Mouse (Mus musculus) liver, embryonic 15.5 days (tissue): Measurements from ENCODE around the gene Pacrg. TPM values are rescaled to one million over a fixed set of nuclear protein-coding genes. Genes with fewer than 3 reads are reported as not detected.

Source experiments
- ATAC-seq: fragments of 200-750 bp; cut with Nextera tagmentation; 2 replicates; pipeline ENCODE4 v1.8.0; 2017; ENCODE audit warnings: moderate number of reproducible peaks, mild to moderate bottlenecking, moderate library complexity; ENCODE audit not compliant: insufficient read depth
- H3K27ac ChIP-seq: fragments of 300-500 bp; sonication (generic); replicated peaks from 2 replicates; pipeline ENCODE4 v1.5.1; 2015; ENCODE audit warnings: mild to moderate bottlenecking, inconsistent platforms
- H3K27me3 ChIP-seq: fragments of 300-500 bp; sonication (generic); 2 replicates; pipeline ENCODE4 v1.6.1; 2015; ENCODE audit warnings: mild to moderate bottlenecking, inconsistent platforms
- H3K36me3 ChIP-seq: fragments of 300-500 bp; sonication (generic); replicated peaks from 2 replicates; pipeline ENCODE4 v1.6.1; 2015; ENCODE audit warnings: moderate library complexity, mild to moderate bottlenecking, inconsistent platforms
- H3K4me1 ChIP-seq: fragments of 300-500 bp; sonication (generic); replicated peaks from 2 replicates; pipeline ENCODE4 v1.6.1; 2015; ENCODE audit warnings: inconsistent platforms
- H3K4me2 ChIP-seq: fragments of 300-500 bp; sonication (generic); 2 replicates; pipeline ENCODE4 v1.6.1; 2015; ENCODE audit warnings: moderate library complexity, mild to moderate bottlenecking, inconsistent platforms
- H3K4me3 ChIP-seq: fragments of 300-500 bp; sonication (generic); replicated peaks from 2 replicates; pipeline ENCODE4 v1.5.1; 2015; ENCODE audit warnings: mild to moderate bottlenecking, inconsistent platforms
- H3K9ac ChIP-seq: fragments of 300-500 bp; sonication (generic); 2 replicates; pipeline ENCODE4 v1.6.1; 2015; ENCODE audit warnings: moderate library complexity, mild to moderate bottlenecking, inconsistent platforms
- H3K9me3 ChIP-seq: fragments of 300-500 bp; sonication (generic); replicated peaks from 2 replicates; pipeline ENCODE4 v1.6.1; 2016; ENCODE audit warnings: inconsistent platforms
- WGBS: fragments of 180-500 bp; shearing (Covaris S2); methylation state at CpG from one replicate; pipeline ENCODE4 v1.1.7; 2015; ENCODE audit warnings: mixed read lengths; ENCODE audit not compliant: insufficient replicate concordance; 5-methylcytosine and 5-hydroxymethylcytosine counted together
- polyA plus RNA-seq: library from polyadenylated mRNA; unstranded; fragments of >200 nt; fragmentation: Nextera tagmentation; extraction: Ambion mirVana; gene quantifications from 2 replicates; pipeline ENCODE4 v1.2.1, GENCODE M21; 2015

Gene Pacrg
- polyA plus RNA-seq, 1 experiment from 2014 or later: not detected

DNA sequence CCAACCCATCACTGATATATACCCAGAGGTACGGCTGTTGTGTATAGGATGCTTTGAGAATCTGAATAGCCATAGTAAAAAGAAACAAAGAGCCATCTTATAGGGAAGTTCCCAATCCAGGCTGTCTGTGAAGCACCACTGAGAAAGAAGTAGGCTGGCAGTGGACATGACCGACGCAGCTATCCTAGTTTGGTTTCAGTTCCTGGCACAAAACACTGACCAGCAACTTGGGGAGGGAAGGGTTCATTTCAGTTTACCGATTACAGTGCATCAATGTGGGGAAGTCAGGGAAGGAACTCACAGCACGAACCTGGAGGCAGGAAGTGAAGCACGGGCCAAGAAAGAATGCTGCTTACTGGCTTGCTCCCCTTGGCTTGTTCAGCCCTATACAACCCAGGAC lies 456.7 kb downstream of the Pacrg start:
- 59% methylated on average over 6 of the region's 6 CpGs for WGBS
- H3K36me3 ChIP-seq: no peaks in the 10 kb centered on the region
- ATAC-seq: no peak

DNA sequence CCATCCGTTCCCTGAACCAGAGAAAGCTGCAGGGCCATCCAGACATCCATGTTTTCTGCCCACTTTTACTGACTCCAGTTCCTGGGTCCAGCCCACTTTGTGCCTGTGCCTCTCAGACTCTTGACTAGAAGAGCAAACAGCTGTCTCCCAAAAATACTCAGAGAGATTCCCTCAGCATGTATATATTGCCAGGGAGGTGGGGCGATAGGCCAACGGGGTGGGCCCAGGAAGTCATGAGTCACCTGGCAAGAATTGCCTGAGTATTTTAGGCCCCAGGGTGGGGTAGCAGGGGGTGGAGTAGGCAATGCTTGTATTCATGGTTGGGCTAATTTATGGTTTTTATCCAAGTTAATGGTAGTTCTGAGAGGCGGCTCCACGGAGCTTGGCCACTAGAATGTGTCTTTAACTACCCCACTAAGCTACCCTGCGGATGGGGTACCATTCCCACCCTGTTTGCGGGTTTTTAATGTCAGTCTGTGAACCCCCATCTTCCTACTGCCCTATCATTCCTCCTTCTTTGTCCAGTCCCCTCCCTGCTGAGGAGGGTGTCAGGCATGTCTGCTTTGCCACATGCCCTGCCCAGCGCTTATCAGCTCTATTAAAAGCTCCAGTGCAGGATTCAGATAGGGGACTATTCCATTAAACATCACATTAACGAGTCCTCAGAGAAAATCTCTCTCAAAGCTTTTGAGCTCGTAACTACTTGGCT lies 461.5 kb downstream of the Pacrg start:
- H3K4me2 ChIP-seq: no peak overlapping the region
- WGBS: 58% methylated on average over 10 of the region's 10 CpGs
- H3K4me1 ChIP-seq: no peaks in the 10 kb centered on the region
- no peak overlapping the region for H3K4me3 ChIP-seq
- H3K9ac ChIP-seq: no peak overlapping the region
- no peak overlapping the region for H3K27ac ChIP-seq
- H3K27me3 ChIP-seq: no peaks in the 10 kb centered on the region
- no peaks in the 10 kb centered on the region for H3K9me3 ChIP-seq
- ATAC-seq: no peak
- H3K36me3 ChIP-seq: no peaks in the 10 kb centered on the region

More for the DNA sequence above, 456.7 kb downstream of the Pacrg start:
- Histone ChIP-seq H3K4me3 (no peak overlapping the region), H3K27ac (no peak overlapping the region), H3K9ac (no peak overlapping the region), H3K4me2 (no peak overlapping the region), H3K27me3 (no peaks in the 10 kb centered on the region), H3K9me3 (no peaks in the 10 kb centered on the region), H3K4me1 (no peaks in the 10 kb centered on the region)

DNA sequence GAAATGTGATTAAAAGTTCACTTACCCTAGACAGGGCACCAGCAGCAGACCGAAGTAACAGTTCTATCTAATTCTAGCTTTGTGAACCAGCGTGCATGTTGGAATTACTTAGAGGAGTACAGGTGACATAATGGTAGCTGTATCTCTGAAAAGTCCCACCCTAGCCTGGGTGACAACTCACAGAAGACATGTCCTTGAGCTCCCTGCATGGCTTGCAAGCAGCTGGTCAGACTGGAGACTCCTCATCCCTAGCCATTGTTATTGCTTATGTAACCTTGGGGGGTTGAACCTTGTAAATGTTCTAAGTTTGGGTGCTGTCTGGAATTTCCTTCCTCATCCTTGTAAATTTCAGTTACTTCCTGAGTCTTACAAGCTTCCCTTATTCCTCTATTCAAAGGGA lies 462.5 kb downstream of the Pacrg start:
- H3K4me3 ChIP-seq: no peak overlapping the region
- no peak overlapping the region for H3K27ac ChIP-seq
- WGBS: 66% methylated on average over 2 of the region's 2 CpGs
- no peaks in the 10 kb centered on the region for H3K9me3 ChIP-seq
- no peak overlapping the region for H3K4me2 ChIP-seq
- no peaks in the 10 kb centered on the region for H3K36me3 ChIP-seq
- no peaks in the 10 kb centered on the region for H3K27me3 ChIP-seq
- no peak overlapping the region for H3K9ac ChIP-seq
- H3K4me1 ChIP-seq: no peaks in the 10 kb centered on the region
- ATAC-seq: no peak

- no peak overlapping the region for H3K4me2 ChIP-seq
- no peaks in the 10 kb centered on the region; the same call in 1 of the 2 replicates for H3K4me1 ChIP-seq
- WGBS: 51% methylated on average over 7 of the region's 7 CpGs
- H3K4me3 ChIP-seq: no peak overlapping the region
- no peaks in the 10 kb centered on the region for H3K27me3 ChIP-seq
- no peak overlapping the region for H3K27ac ChIP-seq
- no peak overlapping the region for H3K9ac ChIP-seq
- no peaks in the 10 kb centered on the region for H3K36me3 ChIP-seq
- no peaks in the 10 kb centered on the region for H3K9me3 ChIP-seq
- ATAC-seq: no peak
These were observed 465.8 kb downstream of the Pacrg start for GRCm38 (mm10) chr17:10374316-10374715.

DNA sequence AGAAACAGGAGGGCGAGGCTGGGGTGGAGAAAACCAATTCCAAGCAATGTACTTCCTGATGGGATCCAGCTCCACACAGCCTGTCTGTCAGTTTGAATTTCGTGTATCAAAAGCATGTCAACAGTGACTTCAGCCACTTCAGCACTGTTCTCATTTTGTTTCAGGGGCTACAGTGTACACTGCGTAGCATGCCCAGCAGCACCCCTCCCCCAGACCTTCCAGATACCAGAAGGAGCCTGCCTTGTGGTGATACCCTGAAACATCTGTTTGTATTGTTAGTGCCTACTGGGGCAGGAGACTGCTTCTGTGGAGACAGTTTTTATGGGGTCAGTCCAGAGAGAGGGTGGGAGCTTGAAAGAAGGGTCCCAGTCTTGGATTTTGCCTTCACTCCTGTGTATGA lies 466.4 kb downstream of the Pacrg start:
- no peak overlapping the region for H3K27ac ChIP-seq
- H3K4me2 ChIP-seq: no peak overlapping the region
- H3K9ac ChIP-seq: no peak overlapping the region
- no peak for ATAC-seq
- no peaks in the 10 kb centered on the region; the same call in 1 of the 2 replicates for H3K4me1 ChIP-seq
- no peaks in the 10 kb centered on the region for H3K9me3 ChIP-seq
- no peaks in the 10 kb centered on the region for H3K36me3 ChIP-seq
- WGBS: 43% methylated on average over 3 of the region's 3 CpGs
- H3K4me3 ChIP-seq: no peak overlapping the region
- H3K27me3 ChIP-seq: no peaks in the 10 kb centered on the region

DNA sequence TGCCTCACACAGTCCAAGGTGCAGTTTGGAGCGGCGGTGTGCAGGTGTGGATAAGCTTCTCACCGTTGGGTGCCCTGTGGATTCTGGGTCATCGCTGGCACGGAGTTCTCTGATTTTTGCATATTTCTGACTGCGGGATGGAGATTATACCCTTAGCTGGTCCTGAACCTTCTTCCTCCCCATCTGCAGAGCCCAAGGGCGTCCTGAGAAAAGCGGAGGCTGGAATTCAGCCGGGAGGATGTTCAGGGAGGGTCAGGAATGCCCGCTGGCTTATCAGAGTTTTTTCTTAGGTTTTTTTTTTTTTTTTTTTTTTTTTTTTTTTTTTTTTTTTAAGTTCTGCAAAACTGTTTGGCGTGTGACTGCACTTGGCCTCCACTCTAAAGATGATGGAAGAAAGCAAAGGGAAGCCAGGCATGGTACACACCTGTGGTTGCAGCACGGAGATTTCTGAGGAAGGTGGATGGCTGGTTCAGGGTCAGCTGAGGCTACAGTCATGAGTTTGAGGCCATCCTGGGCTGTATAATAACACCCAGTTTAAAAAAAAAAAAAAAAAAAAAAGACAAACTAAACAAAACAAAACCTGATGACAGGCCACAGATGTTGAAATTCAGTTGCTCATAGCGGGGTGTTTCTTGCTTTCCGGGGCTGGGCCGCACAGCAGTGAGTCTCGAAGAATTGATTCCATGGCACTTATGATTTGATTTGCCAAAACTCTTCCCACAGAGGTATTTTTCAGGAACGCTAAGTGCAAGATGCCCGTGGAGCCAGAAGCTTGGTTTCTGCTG lies 467.9 kb downstream of the Pacrg start:
- 56% methylated on average over 18 of the region's 18 CpGs for WGBS
- H3K9me3 ChIP-seq: no peaks in the 10 kb centered on the region
- H3K9ac ChIP-seq: no peak overlapping the region

GRCm38 (mm10) chr17:10371472-10371871 lies 468.6 kb downstream of the Pacrg start:
- H3K4me3 ChIP-seq: no peak overlapping the region
- no peak overlapping the region for H3K4me2 ChIP-seq
- H3K27ac ChIP-seq: no peak overlapping the region
- no peaks in the 10 kb centered on the region for H3K27me3 ChIP-seq
- H3K9ac ChIP-seq: no peak overlapping the region
- no peaks in the 10 kb centered on the region for H3K36me3 ChIP-seq
- H3K4me1 ChIP-seq: no peaks in the 10 kb centered on the region; the same call in 1 of the 2 replicates
- no peak for ATAC-seq
- no peaks in the 10 kb centered on the region for H3K9me3 ChIP-seq
- WGBS: 44% methylated on average over 8 of the region's 8 CpGs

More for the DNA sequence above, 467.9 kb downstream of the Pacrg start:
- H3K4me3 ChIP-seq: no peak overlapping the region
- no peak overlapping the region for H3K4me2 ChIP-seq
- no peak for ATAC-seq
- no peaks in the 10 kb centered on the region for H3K27me3 ChIP-seq
- no peak overlapping the region for H3K27ac ChIP-seq
- H3K36me3 ChIP-seq: no peaks in the 10 kb centered on the region
- H3K4me1 ChIP-seq: no peaks in the 10 kb centered on the region; the same call in 1 of the 2 replicates

DNA sequence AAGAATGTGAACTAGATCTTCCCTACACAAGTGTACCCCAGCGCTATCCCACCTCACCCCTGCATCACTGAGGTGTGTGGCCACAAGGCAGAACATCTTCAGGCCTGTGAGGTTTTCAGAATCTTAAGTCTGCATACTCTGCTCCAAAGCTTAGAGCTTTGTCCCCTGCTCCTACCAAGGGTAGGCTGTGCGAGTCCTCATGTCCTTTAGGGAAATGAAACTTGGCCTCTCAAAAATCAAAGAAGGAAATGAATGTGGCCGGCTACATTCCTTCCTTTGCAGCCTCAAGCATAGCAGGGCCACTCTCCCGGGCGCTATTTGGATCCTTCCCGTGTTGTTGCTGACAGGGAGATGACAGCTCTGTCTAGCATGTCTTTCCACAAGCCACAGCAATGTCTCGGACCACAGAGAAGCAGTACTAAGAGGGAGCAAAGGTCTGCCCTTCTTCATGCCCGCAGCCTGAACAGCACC lies 469.4 kb downstream of the Pacrg start:
- no peaks in the 10 kb centered on the region for H3K27me3 ChIP-seq
- H3K4me2 ChIP-seq: no peak overlapping the region
- H3K9me3 ChIP-seq: no peaks in the 10 kb centered on the region
- H3K9ac ChIP-seq: no peak overlapping the region
- H3K27ac ChIP-seq: no peak overlapping the region
- H3K36me3 ChIP-seq: no peaks in the 10 kb centered on the region
- no peak overlapping the region for H3K4me3 ChIP-seq
- ATAC-seq: no peak
- WGBS: 31% methylated on average over 8 of the region's 8 CpGs
- no peaks in the 10 kb centered on the region; the same call in 1 of the 2 replicates for H3K4me1 ChIP-seq

DNA sequence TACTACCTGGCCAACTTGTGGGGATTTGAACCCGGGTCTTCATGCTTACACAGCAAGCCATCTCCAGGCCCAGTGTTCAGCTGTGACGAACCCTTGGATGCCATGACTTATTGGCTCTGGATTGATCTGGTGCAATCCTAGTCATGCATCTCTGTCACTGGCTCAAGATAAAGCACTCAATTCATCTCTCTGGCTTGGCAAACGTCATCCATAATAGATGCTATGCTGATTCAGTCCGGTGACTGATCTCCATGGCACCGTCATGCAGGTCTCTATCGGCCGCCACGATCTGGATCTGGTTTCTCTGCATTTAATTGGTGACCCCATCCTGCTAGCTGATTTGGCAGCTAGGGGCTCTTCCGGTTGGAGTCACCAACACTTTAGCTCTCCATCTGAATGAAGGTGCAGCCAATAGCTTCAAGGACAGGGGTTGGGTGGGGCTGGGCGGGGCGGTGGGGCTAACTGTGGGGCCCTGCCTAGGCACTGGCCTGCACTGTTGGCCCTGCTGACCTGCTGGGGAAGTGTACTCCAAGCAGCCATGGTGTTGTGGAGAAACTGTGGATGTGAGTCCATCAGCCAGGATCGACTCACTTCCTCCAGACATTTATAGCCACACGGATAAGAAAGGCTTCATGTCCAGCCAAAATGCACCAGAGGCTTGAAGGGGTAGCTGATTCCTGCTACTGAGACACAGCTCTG lies 470.0 kb downstream of the Pacrg start:
- Histone ChIP-seq H3K27ac (no peak overlapping the region), H3K4me2 (no peak overlapping the region), H3K36me3 (no peaks in the 10 kb centered on the region), H3K4me1 (no peaks in the 10 kb centered on the region; the same call in 1 of the 2 replicates), H3K9me3 (no peaks in the 10 kb centered on the region), H3K4me3 (no peak overlapping the region), H3K9ac (no peak overlapping the region), H3K27me3 (no peaks in the 10 kb centered on the region)
- ATAC-seq: no peak
- WGBS: 63% methylated on average over 13 of the region's 13 CpGs

DNA sequence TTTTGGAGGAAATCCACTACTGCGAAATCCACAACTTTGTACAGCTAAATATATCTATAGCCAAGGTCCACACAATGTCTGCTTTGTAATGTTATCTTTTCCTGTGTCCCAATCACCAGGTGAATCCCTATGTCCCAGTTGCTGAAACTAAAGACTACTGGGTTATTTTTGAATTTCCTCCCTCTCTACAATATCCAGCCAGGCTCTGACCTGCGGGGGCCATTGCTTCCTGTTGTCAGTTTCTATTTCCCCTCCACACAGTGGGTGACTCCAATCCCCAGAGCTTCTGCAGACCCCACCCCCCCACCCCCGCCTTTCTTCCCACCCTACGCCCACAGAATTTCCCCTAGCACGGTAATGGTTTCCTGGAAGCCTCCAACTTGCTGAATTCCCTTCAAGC lies 473.1 kb downstream of the Pacrg start:
- ATAC-seq: no peak
- H3K27ac ChIP-seq: no peak overlapping the region
- H3K36me3 ChIP-seq: no peaks in the 10 kb centered on the region
- 18% methylated on average over 5 of the region's 5 CpGs for whole genome bisulfite sequencing
- no peak overlapping the region for H3K4me3 ChIP-seq
- H3K4me2 ChIP-seq: no peak overlapping the region
- H3K9me3 ChIP-seq: no peaks in the 10 kb centered on the region
- H3K27me3 ChIP-seq: no peaks in the 10 kb centered on the region
- no peaks in the 10 kb centered on the region; the same call in 1 of the 2 replicates for H3K4me1 ChIP-seq
- no peak overlapping the region for H3K9ac ChIP-seq

DNA sequence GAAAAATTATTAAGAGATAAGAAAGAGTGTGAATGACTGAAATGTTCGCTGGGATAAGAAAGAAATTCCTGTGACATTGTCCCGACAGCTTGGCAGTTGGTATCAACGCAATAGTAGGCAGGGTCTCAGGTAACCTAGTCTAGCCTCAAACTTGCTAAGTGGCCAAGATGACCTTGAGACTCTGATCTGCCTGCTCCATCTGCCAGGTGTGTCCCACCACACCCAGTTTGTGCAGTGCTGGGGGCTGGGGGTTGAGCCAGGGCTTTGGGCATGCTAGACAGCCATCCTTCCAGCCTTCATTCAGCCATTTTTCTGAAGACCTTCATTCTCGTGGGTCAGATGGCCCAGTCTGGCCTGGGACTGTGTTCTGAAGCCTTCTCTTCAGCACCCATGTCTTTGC lies 473.5 kb downstream of the Pacrg start:
- H3K27me3 ChIP-seq: no peaks in the 10 kb centered on the region
- H3K9ac ChIP-seq: no peak overlapping the region
- H3K4me2 ChIP-seq: no peak overlapping the region
- no peaks in the 10 kb centered on the region for H3K36me3 ChIP-seq
- 56% methylated on average over 4 of the region's 4 CpGs for WGBS
- no peak for ATAC-seq
- no peaks in the 10 kb centered on the region; the same call in 1 of the 2 replicates for H3K4me1 ChIP-seq
- no peaks in the 10 kb centered on the region for H3K9me3 ChIP-seq
- H3K27ac ChIP-seq: no peak overlapping the region
- no peak overlapping the region for H3K4me3 ChIP-seq
